Mouse (Mus musculus) ES-E14 (cell line): ENCODE measurements around the gene Rnf186. TPM values are rescaled to one million over a fixed set of nuclear protein-coding genes. Genes with fewer than 3 reads are reported as not detected.

ENCODE experiments used
- DNase-seq: peaks from one replicate; pipeline ENCODE4 v3.0.0-alpha.2; 2013; ENCODE audit warnings: low read depth, low spot score
- H3K27ac ChIP-seq: 2 replicates; pipeline ENCODE4 v1.5.1; 2012; ENCODE audit warnings: low read depth, mild to moderate bottlenecking, low read length, moderate library complexity, mixed read lengths; ENCODE audit not compliant: poor library complexity, insufficient read depth, severe bottlenecking
- H3K36me3 ChIP-seq: 2 replicates; pipeline ENCODE4 v1.6.1; 2012; ENCODE audit warnings: mild to moderate bottlenecking, low read length, moderate library complexity, mixed read lengths; ENCODE audit not compliant: control insufficient read depth, poor library complexity, insufficient read depth, severe bottlenecking
- H3K4me1 ChIP-seq, 2 experiments: fragments of 150-350 bp in 1 of 2; sonication (generic) in 1 of 2; 2 replicates each; pipeline ENCODE4 v1.6.1; 2012; ENCODE audit warnings: low read length in 2 of 2, mild to moderate bottlenecking in 1 of 2, mixed read lengths in 1 of 2; ENCODE audit not compliant: control insufficient read depth in 2 of 2, insufficient read depth in 2 of 2, poor library complexity in 1 of 2
- H3K4me3 ChIP-seq, 2 experiments: fragments of 150-350 bp in 1 of 2; sonication (generic) in 1 of 2; 2 replicates each; pipeline ENCODE4 v1.5.1; 2012; ENCODE audit warnings: low read length in 2 of 2, low read depth in 1 of 2, mild to moderate bottlenecking in 1 of 2, mixed read lengths in 1 of 2; ENCODE audit not compliant: insufficient read depth in 1 of 2, poor library complexity in 1 of 2, severe bottlenecking in 1 of 2
- H3K9ac ChIP-seq: 2 replicates; pipeline ENCODE4 v1.6.1; 2012; ENCODE audit warnings: low read depth, mild to moderate bottlenecking, low read length, mixed read lengths; ENCODE audit not compliant: poor library complexity, insufficient read depth, severe bottlenecking
- H3K9me3 ChIP-seq: fragments of 150-350 bp; sonication (generic); 2 replicates; pipeline ENCODE4 v1.6.1; 2012; ENCODE audit warnings: low read depth, mild to moderate bottlenecking, low read length; ENCODE audit not compliant: control insufficient read depth, insufficient read depth
- CHD2 ChIP-seq: IDR thresholded peaks from 2 replicates; pipeline ENCODE4 v1.6.1; 2014; ENCODE audit warnings: mild to moderate bottlenecking, low read depth, low read length, inconsistent platforms
- HCFC1 ChIP-seq: IDR thresholded peaks from 2 replicates; pipeline ENCODE4 v1.6.1; 2012; ENCODE audit warnings: low read length, inconsistent platforms, borderline replicate concordance; ENCODE audit not compliant: insufficient read depth
- MAFK ChIP-seq: IDR thresholded peaks from 2 replicates; pipeline ENCODE4 v1.6.1; 2014; ENCODE audit warnings: mild to moderate bottlenecking, low read depth, low read length, inconsistent platforms; ENCODE audit not compliant: insufficient read depth
- ZC3H11A ChIP-seq: IDR thresholded peaks from 2 replicates; pipeline ENCODE4 v1.6.1; 2012; ENCODE audit warnings: low read depth, mild to moderate bottlenecking, inconsistent platforms, low read length, borderline replicate concordance
- ZNF384 ChIP-seq: IDR thresholded peaks from 2 replicates; pipeline ENCODE4 v1.6.1; 2012; ENCODE audit warnings: low read depth, low read length, inconsistent platforms
- in situ Hi-C, 2 experiments: fragments of 600-800 bp; cut with MboI; formaldehyde crosslinking; loops; one replicate each; pipeline ENCODE4 v1.15.1; 2025; ENCODE audit warnings: low sequenced_read_pairs in 2 of 2, inconsistent platforms in 1 of 2; ENCODE audit not compliant: unreplicated experiment in 2 of 2
- total RNA-seq: library from RNA; depleted of rRNA; stranded (reverse); fragments of 300-350 nt; gene quantifications from 2 replicates; pipeline ENCODE4 v1.2.3, GENCODE M21; 2012

The Rnf186 gene
- total RNA-seq, 1 experiment, result 0.22 TPM

GRCm38 (mm10) chr4:138958612-138959011 is 8.3 kb upstream of the Rnf186 start:
- DNase-seq, result no peak
- no peak overlapping the region for H3K9ac ChIP-seq
- in situ Hi-C loops, result no loop called here
- no peak overlapping the region for H3K4me3 ChIP-seq
- H3K27ac ChIP-seq, result no peak overlapping the region
- H3K36me3 ChIP-seq, result no peaks in the 10 kb centered on the region
- TF ChIP-seq MAFK, result no peak
- TF ChIP-seq ZNF384, result no peak
- TF ChIP-seq ZC3H11A, result no peak
- no peak for TF ChIP-seq CHD2
- TF ChIP-seq HCFC1, result no peak
- no peaks in the 10 kb centered on the region for H3K4me1 ChIP-seq
- no peaks in the 10 kb centered on the region for H3K9me3 ChIP-seq

DNA sequence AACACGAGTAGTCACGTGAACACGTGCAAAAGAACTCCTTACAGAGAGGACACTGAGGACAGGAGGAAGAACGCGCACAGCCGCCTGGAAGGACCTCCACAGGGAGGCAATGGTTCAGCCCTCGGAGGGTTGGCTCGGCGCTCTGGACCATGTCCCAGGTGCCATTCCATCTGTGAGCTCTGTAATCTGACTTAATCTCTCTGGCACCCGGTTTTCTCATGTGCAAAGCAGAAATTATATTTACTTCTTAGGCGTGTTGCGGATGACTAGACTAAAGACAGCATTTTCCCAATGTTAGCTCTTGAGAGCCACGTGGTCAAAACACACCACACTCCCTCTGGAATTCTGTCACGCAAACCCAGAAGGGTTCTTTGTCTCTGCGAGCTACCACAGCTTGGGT is 7.8 kb upstream of the Rnf186 start:
- TF ChIP-seq ZNF384, result no peak
- no peak for TF ChIP-seq CHD2
- no peak for TF ChIP-seq HCFC1
- no peak for TF ChIP-seq ZC3H11A
- no peak overlapping the region for H3K4me3 ChIP-seq
- H3K27ac ChIP-seq, result no peak overlapping the region
- in situ Hi-C loops, result no loop called here
- H3K36me3 ChIP-seq, result no peaks in the 10 kb centered on the region
- no peaks in the 10 kb centered on the region for H3K4me1 ChIP-seq
- no peaks in the 10 kb centered on the region for H3K9me3 ChIP-seq
- DNase-seq, result no peak
- H3K9ac ChIP-seq, result no peak overlapping the region

- no peak for DNase-seq
- H3K27ac ChIP-seq, result no peak overlapping the region
- in situ Hi-C loops, result no loop called here
- TF ChIP-seq CHD2 (no peak), HCFC1 (no peak), ZNF384 (no peak), MAFK (no peak), ZC3H11A (no peak)
- H3K9ac ChIP-seq, result no peak overlapping the region
- no peaks in the 10 kb centered on the region for H3K9me3 ChIP-seq
- no peaks in the 10 kb centered on the region for H3K4me1 ChIP-seq
- H3K36me3 ChIP-seq, result no peaks in the 10 kb centered on the region
- H3K4me3 ChIP-seq, result no peak overlapping the region
Observed at GRCm38 (mm10) chr4:138959926-138960325, 7.0 kb upstream of the Rnf186 start.

- no peak for TF ChIP-seq ZNF384
- no peak for TF ChIP-seq MAFK
- TF ChIP-seq HCFC1, result no peak
- no peak for TF ChIP-seq ZC3H11A
- no peak for TF ChIP-seq CHD2
- no peaks in the 10 kb centered on the region for H3K36me3 ChIP-seq
- no peak for DNase-seq
- H3K27ac ChIP-seq, result no peak overlapping the region
- no peak overlapping the region for H3K9ac ChIP-seq
- peaks cover 0 to 5% of the 10 kb centered on the region in 2 experiments; a peak in 1 of 4 replicates for H3K4me1 ChIP-seq
- no peaks in the 10 kb centered on the region for H3K9me3 ChIP-seq
- in situ Hi-C loops, result no loop called here
- no peak overlapping the region for H3K4me3 ChIP-seq
Observed at GRCm38 (mm10) chr4:138962719-138963118, 4.2 kb upstream of the Rnf186 start.

DNA sequence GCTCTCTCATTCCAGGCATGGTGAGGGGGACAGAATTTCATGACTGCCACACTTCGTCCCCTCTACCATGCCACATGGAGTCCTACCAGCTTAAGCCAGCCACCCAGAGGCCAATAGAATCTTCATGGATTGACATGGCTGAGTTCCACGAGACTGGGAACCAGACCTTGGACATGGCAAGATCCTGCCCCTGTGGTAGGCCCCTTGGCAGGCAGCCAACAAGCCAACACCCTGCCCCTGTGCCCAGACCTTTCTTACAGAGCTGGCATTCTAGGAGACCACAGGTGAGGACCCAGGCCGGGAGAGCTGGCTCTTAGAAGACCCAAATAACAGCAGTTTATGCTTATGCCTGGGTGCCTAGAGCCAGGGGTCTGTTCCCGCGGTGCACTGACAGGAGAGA is 1.0 kb upstream of the Rnf186 start:
- no peaks in the 10 kb centered on the region for H3K36me3 ChIP-seq
- no peak overlapping the region for H3K27ac ChIP-seq
- no peak for TF ChIP-seq CHD2
- TF ChIP-seq HCFC1, result no peak
- TF ChIP-seq MAFK, result no peak
- TF ChIP-seq ZNF384, result no peak
- TF ChIP-seq ZC3H11A, result no peak
- no peak overlapping the region for H3K4me3 ChIP-seq
- in situ Hi-C loops, result no loop called here
- peaks cover 0 to 5% of the 10 kb centered on the region in 2 experiments; a peak in 1 of 4 replicates for H3K4me1 ChIP-seq
- no peak overlapping the region for H3K9ac ChIP-seq
- H3K9me3 ChIP-seq, result no peaks in the 10 kb centered on the region
- DNase-seq, result no peak
